Mouse (Mus musculus) megakaryocyte progenitor cell, adult 5-6 weeks (primary cell): ENCODE measurements around the gene Wrb. TPM values are rescaled to one million over a fixed set of nuclear protein-coding genes. Genes with fewer than 3 reads are reported as not detected.

Source experiments
- total RNA-seq, 2 experiments: library from RNA; stranded (forward) in 1 of 2; stranded (reverse) in 1 of 2; fragments of 157-497, 149-512 nt in 1 of 2; fragments of 200-1000 nt in 1 of 2; gene quantifications; 2 replicates each; pipeline versions ENCODE4 v1.2.3 to v1.2.4; 2015 to 2017

The Wrb gene
- total RNA-seq, 2 experiments from 2014 or later = 13.3 to 20.1 TPM

Other genes with a start within 250 kb of the Wrb start
- 66.7 and 70.7 TPM in 2 replicates for gene Psmg1, start 154.4 kb upstream of the Wrb start, total RNA-seq (2015)
- gene Psmg1, start 154.4 kb upstream of the Wrb start, total RNA-seq (2017) = 83.0 and 104 TPM in 2 replicates
- gene Brwd1, start 62.9 kb upstream of the Wrb start, total RNA-seq (2015) = 34.2 and 45.1 TPM in 2 replicates
- 33.5 and 75.6 TPM in 2 replicates for gene Brwd1, start 62.9 kb upstream of the Wrb start, total RNA-seq (2017)
- 123 and 124 TPM in 2 replicates for gene Hmgn1, start 17.7 kb upstream of the Wrb start, total RNA-seq (2015)
- gene Hmgn1, start 17.7 kb upstream of the Wrb start, total RNA-seq (2017) = 120 and 271 TPM in 2 replicates
- not detected in 2 replicates for gene Lca5l, start 46.9 kb downstream of the Wrb start, total RNA-seq (2015)
- 0.42 TPM in 1 of 2 replicates, not detected in the other for gene Lca5l, start 46.9 kb downstream of the Wrb start, total RNA-seq (2017)
- 0.78 TPM in 1 of 2 replicates, not detected in the other for gene Sh3bgr, start 55.0 kb downstream of the Wrb start, total RNA-seq (2015)
- gene Sh3bgr, start 55.0 kb downstream of the Wrb start, total RNA-seq (2017) = not detected in 2 replicates
- gene B3galt5, start 90.4 kb downstream of the Wrb start, total RNA-seq (2015) = 1.1 and 1.3 TPM in 2 replicates
- gene B3galt5, start 90.4 kb downstream of the Wrb start, total RNA-seq (2017) = 0.46 and 1.7 TPM in 2 replicates